Mouse (Mus musculus): ENCODE results near the gene Ago1.

Gene Ago1

DNA sequence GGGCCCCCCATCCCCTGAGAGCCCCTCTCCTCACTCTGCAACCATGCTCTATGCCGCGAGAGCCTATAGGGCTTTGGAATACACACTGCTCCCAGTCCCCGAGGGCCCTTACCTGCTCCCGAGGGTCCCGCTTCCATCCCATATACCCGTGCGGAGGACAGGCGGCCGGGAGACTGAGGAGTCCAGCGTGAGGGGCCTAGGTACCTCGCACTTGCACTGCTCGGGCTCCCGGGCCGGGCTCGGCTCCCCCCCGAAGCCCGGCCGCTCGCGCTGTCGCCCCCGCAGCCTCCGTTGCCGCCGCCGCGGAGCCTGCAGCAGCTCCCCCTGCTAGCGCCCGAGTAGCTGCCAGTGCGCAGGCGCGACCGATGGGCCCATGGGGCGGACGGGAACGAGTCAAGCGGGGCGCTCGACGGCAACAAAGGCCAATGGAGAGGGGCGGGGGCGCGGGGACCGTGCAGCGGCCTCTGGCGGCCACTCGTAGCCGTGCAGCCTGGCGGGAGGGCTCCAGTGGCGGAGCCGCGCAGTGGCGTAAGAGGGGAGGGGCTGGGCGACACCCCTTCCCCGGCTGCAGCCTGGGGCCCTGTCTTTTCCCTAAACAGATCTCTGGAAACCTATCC, at the start of gene Ago1:
TSS of gene Ago1 (minus strand) at position 299 of the 617 bp plus-strand sequence.
- DNase-seq (ENCODE audit: low spot score) = peak; percentile 91

DNA sequence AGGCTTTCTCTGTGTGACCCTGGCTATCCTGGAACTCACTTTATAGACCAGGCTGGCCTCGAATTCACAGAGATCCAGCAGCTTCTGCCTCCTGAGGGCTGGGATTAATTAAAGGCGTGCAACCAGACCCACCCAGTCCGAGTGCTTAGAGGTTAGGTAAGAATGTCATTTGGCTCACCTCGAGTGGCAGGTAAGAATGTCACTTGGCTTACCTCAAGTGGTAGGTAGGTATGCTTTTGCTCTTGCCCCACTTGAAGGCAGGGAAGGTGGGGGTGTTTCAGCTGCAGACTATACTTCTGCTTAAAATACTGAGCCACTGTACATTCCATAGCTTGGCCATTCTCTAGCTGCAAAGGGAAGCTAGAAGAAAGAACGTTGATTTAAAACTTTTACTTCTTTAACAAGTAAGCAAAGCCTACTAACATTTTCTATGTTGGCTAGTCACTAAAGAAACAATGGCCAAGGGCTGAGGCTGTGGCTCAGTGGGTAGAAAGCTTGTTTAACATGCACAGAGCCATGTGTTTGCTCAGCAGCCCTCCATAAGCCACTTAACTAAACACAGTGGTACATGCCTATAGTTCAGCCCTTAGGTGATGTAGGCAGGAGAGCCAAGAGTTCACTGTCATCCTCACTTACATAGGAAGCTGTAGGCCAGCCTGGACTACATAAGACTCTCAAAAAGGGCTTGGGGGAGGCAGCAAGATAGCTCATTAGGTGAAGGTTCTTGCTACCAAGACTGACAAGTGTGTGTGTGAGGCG, 44.1 kb upstream of the Ago1 start:
- no peak for DNase-seq (ENCODE audit: low spot score)

DNA sequence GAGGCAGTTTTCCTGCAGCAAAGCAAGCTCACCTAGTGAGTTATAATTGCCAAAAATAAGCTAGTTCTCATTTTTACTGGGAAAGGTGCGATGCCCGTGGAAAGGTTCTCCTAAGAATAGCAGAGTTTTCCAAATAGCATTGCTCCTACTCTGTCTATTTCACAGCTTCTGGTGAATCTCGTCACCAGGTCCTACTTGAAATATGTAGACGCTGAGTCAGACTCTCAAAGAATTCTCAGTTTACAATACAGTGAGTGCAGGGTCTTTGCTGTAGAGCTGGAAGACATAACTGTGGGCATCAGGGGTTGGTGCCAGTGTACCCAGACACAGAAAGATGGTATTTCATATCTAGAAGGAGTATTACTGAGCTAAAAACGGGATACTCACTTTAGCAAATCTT, 42.6 kb upstream of the Ago1 start:
- no peak for DNase-seq (ENCODE audit: low spot score)

DNA sequence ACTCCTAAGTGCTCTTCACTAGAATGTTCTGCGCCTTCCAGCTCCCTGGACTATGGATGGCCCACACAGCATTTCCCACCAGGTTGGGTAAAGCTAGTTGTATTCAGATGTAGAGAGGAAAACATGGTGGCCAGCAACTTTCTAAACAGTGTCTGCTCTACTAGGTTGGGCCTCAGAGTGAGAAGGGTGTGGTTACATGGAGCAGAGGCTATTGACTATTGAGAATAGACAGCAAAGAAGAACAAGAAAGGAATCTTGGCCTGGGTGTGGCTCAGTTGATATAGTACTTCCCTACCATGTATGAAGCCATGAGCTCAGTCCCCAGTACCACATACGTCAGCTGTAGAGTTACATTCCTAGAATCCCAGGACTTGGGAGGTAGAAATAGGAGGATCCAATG, 40.7 kb upstream of the Ago1 start:
- no peak for DNase-seq (ENCODE audit: low spot score)

DNA sequence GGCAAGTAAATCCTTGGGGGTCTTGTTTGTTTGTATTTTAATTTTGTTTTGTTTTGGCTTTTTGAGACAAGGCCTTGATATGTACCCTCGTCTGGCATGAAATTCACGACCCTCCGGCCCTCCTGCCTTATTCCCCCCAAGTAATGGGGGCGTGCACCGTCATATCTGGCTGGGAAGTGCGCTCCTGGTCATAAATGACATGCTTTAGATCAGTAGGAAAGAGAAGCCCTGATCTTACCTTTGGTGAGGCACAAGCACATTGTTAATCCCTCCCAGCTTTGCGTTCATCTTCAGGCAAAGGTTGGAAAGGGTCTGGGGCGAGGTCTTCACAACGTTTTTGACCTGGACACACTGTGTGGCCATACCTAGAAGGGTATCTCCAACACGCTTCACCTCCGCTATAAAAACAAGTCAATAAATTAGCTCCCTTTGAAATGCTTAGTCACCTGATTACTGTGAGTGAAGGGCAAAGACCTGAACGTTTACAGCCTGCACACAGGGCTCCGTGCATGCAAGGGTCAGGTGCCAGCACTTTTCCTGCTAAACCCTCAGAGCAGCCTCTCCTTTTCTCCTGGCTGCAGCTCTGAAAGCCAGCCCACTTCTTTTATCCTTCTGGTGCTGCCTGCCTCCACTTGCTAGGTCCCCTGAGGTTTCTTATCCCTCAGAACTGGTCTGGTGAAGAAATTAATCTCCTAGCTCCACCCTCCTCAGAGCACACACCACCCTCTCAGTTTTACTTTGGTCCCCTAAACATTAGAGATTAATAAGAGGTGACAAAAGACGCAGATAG, 39.9 kb upstream of the Ago1 start:
- no peak for DNase-seq (ENCODE audit: low spot score)

DNA sequence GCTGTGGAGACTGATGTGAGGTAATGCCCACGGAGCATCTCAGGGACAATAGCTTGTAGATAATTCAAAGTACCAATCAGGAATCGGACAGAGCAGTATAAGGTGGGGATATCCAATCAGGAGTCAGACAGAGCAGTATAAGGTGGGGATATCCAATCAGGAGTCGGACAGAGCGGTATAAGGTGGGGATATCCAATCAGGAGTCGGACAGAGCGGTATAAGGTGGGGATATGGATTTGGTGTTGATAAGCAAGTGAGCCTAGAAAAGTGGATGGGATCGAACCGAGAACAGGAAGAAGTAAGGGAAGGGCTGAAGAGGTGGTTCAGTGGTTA, 34.6 kb upstream of the Ago1 start:
- no peak for DNase-seq (ENCODE audit: low spot score)

DNA sequence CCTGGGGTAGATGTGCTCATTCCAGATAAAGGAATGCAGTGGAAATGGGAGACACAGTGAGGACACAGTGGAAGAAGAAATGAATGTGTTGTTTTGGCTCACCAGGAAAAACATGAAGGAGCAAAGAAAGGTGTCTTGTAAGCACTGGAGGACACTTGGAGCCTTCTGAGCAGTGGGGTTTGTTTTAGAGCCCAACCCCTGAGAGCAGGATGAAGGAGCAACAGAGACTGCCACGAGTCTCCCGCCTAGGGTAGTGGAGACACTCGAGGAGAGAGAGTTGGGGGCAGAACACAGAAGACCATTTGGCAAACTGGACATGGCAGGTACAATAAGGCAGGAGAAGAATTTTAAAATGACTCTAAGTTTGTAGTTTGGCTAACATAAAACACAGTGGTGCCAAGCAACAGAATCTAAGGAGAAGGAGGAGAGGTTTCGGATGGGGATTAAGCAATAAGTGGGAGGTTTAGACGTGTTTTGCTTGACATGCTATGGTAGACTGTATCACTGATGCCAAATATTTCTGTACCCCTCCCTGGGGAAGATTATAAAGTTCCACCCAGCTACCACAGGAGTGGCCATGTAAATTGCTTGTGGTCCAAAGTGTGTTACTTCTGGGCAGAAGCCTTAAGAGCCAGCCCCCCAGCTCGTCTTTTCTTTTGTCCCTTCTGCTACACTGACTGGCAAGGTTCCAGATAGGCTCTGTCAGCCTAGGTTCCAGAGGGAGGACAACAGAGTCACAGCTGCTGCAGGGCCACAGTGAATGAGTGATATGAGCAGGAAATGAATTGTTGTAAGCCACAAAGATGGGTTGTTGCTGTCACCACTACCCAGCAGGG, 34.0 kb upstream of the Ago1 start:
- no peak for DNase-seq (ENCODE audit: low spot score)

DNA sequence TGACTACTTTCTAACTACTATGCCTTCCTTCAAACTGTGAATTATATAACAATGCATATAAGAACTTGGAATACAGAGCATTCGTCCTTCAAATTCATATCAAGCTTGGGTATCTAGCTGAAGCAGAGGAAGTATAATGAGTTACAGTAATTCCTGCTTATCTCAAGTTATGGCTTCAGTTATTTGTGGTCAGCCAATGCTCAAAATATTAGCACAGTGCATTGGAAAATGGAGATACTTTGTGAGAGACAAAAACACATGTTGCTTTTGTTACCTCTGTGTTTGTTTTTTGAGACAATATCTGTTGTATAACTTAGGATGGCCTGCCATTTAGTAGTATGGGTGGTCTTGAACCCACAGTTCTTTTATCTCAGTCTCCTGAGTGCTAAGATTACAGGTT, 30.2 kb upstream of the Ago1 start:
- DNase-seq (ENCODE audit: low spot score) = no peak

DNA sequence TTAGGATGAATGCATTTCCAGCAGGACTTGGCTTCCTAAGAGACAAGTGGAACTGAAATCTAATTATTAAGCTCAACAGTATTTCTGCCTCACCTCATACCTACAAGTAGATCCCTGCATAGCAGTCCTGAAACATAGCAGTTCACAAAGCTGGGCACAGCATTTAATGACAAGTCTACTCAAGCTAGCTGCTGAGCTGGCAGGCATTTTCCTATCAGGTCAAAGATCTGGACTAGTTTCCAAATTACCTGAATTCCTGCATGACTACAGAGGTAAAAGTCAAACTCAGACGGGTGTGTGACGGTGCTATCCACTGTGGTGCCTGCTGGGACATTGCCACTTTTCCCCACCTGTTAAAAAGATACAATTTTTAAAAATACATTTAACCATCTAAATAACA, 28.6 kb upstream of the Ago1 start:
- DNase-seq (ENCODE audit: low spot score) = no peak

DNA sequence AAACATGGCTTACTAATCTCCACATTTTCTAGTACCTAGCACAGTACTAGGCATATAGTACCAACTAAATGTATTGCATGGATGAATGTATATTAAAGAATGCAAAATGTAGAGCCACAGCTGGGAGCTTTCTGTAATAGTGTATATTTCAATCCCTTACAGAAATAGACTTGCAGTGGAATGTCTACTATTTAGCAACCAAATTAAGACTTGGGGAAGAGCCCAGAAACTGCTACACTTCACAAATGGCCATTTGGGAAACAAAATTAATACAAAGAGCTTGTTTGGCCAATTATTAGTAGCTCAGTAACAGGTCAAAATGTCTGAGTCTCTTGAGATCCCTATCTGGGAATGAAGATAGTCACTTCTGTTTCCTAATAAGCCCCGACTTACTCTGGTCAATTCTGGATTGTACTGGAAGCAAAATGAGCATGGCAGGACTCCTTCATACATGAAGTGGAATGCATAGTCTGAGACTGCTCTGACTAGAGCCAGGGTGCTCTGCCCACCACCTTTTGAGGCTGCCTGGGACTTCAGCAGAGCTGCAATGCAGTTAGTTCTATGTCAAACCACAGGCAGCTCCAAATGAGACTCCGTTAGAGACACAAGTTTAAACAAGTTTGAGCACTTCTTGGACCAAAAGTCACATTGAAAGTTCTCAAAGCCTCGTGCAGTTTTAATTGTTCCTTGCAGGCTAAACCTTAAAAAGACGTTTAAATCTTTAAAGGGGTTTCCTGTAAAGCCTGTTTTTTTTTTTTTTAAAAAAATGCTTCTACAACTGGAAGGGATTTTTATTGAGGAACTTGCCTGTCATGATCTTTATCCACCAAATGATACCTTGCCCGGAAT, 27.8 kb upstream of the Ago1 start:
- DNase-seq (ENCODE audit: low spot score) = no peak

DNA sequence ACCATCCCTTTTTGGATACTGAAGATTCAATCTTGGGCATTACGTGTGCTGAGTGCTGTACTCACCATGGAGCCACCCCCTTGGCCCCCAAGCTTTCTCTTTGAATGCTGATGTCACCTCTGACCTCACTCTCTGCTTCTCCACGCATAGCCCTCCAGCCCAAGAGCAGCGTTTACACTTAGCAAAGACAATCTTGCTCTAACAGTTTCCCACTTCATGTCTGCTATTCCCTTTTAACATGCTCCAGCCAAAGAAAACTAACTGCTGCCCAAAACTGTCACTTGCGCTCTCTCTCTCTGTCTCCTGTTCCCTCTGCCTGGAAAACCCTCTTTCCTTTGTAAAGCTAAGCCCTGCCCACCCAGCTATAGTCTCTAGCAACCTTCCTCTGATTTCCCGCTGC, 27.1 kb upstream of the Ago1 start:
- no peak for DNase-seq (ENCODE audit: low spot score)

DNA sequence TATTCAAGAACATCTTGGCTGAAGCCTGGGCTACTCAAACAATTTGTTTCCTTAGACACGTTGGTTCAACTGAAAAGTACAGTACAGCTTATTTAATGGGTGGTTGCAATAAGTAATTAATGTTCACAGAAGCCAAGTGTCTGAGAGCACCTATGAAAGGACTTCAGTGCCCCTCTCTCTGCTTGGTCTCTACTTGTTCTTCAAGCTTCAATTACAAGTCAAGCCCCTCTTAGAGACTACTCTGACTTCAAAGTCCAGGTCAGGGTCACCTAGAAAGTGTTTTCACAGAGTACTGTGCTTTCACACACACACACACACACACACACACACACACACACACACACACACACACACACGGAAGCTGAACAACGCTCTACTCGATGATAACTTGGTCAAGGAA, 25.0 kb upstream of the Ago1 start:
- DNase-seq (ENCODE audit: low spot score) = no peak

DNA sequence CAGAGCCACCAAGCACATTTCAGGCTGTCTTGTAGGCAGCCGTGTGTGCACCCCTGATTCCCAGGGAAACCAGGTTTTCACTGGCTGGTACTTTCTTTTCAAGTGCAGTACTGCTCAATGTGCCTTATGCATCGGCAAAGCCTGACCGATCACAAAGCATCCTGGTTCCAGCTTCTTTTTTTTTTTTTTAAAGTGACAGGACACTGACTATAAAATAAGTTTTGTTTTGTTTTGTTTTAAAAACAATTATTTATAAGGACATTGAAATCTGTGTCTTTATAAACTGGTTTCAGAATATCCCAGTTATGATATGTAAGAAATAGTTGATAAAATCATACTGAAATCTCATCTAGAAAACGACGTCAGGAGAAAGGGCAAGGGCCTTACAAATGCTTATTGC, 23.6 kb upstream of the Ago1 start:
- DNase-seq (ENCODE audit: low spot score) = no peak

DNA sequence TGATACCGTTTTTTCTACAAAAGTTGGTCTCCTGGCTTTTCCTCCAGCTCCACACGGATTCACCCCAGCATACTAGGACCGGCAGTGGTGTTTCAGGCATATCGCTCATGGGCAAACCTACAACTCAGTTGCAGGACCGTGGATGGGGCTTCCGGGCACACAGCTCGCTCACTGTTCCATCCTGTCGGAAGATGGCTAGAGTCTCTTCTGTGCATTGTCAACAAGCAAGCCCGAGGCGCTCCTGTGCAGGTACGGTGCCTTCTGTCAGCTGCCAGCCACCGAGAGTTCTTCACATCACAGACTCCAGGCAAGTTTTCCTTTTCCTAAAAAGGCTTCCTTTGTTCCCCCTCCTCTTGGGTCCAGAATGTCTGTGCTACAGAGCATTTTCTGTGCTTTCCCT, 22.3 kb upstream of the Ago1 start:
- no peak for DNase-seq (ENCODE audit: low spot score)

DNA sequence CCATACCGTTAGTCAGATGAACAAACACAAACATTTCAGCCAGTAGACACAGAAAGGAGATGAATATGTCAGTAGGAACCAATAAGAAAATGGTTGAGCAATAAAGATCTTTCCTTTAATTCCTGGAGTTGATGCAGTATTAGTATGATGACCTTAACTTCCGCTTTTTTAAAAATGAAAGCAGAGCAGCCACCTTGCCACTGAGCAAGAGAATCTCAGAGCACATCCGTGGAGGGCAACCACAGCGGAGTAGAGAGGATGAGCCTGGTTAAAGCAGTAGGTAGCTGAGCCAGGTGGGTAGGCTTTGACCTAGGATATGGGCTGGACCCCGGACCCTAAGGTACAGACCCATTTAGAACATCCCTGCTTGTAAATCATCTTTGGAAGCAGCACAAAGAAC, 21.4 kb upstream of the Ago1 start:
- no peak for DNase-seq (ENCODE audit: low spot score)

DNA sequence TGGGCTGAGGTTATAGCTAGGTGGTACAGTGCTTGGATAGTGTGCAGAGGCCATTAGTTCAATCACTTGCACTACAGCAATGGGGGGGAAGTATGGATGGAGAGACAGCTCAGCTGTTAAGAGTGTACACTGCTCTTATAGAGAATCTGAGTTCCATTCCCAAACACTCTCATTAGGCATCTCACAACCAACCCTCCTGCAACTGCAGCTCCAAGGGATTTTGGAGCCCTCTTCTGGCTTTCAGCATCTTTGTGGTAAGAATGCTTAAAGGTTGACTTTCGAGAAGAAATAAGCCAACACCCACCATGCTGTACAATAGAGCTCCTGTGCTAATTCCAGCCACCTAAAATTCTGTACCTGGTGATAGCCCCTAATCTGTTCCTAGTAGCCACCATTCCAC, 17.8 kb upstream of the Ago1 start:
- no peak for DNase-seq (ENCODE audit: low spot score)

DNA sequence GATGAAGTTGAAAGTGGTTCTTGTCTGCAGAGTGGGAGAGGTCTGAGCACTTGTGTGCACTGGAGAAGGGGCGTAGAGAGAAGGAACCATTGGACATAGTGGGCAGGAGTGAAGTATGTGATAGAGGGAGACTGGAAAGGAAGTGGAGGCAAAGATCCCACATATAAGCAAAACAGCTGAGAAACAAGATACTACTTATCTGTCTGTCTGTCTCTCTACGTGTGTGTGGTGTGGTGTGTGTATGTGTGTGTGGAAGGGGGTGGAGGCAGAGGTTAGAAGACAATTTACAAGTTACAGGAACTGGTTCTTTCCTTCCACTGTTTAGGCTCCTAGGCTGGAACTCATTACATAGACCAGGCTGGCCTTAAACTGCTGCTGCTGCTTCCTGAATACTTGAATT, 16.7 kb upstream of the Ago1 start:
- DNase-seq (ENCODE audit: low spot score) = no peak

DNA sequence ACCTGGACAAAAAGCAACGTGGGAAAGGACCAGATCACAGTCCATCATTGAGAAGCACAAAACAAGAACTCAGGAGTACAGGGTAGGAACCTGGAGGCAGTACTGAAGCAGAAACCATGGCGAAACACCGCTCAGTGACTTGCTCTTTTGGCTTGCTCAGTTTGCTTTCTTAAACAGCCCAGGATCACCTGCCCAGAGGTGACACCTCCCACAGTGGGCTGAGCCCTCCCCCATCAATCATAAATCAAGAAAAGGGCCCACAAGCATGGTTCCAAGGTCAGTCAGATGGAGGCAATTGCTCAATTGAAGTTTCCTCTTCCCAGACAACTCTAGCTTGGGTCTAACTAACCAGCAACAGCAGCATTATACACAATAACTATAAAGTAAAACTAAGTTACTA, 15.5 kb upstream of the Ago1 start:
- no peak for DNase-seq (ENCODE audit: low spot score)

DNA sequence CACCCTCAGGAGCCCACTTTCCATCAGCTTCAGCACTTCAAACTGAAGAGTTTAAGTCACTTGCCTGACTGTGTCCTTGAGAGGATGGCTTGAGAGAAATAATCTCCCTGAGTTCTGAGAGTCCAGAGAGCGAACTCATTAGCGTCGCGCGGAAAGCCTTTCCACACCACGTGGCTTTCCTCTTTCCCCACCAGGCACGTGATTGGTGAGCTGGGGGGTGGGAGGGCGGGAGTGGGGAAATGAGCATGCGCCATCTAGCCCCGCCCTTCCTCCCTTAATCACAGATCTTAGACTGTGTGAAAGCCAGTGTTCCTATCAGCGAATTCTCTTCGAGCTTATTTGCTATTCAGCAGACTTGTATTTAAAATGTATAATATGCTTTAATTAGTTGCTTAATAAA, 14.6 kb upstream of the Ago1 start:
- no peak for DNase-seq (ENCODE audit: low spot score)

DNA sequence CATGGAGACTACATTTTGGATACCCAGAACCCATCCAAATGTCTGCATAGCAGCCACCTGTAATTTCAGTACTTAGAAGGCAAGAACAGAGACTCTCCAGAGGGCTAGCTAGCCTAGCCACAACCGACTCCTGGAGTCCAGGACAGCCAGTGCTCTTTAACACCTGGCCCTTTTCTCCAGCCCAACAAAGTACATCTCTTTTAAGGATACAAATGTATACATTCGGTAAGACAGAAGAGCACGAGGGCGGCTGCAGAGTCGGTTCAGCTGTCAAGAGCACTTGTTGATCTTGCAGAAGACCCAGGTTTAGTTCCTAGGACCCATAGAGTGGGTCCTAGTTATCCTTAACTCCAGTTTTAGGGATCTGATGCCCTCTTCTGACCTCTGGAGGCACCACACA, 13.1 kb upstream of the Ago1 start:
- DNase-seq (ENCODE audit: low spot score) = no peak

DNA sequence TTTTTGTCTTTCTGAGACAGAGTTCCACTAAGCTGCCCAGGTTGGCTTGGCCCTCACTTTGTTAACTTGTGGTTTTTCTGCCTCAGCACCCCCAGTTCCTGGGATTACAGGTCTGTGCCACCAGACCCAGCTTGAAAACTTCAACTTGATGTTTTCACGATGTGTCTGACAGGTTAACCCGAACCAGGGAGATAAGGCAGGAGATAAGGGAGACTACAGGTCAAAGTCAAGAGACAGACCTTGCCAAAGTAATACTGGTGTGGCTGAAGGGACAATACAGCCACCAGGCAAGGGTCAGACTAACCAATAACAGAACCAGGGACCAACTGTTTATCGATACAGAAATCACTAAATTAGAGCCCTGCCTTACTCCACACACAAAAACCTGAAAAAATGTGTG, 11.9 kb upstream of the Ago1 start:
- DNase-seq (ENCODE audit: low spot score) = no peak

DNA sequence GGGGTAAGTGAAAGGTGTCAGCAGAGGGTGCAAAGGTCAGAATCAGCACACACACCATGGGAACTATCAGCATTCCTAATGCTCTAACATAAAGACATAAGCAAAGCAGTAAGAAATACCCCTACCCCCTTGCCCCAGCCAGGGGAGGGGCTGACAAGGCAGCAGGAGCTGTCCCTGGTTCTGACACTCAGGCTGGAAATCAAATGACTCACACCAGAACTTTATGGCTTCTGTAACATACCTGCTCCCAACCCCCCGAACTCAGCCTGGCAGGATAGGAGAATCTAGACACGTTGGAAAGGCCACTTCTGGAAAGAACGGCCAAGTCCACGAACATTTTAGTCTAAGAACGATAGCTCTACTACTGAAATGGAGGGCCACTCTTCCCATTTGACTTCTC, 4.6 kb upstream of the Ago1 start:
- DNase-seq (ENCODE audit: low spot score) = no peak

Measured in c-Kit-positive CD71-positive TER-119-positive erythroid progenitor cells, embryonic 14.5 days (primary cell).